Mouse (Mus musculus) MEL (cell line): Measurements from ENCODE around the gene Kmt2d.

ENCODE experiments used
- CHD2 ChIP-seq: IDR thresholded peaks from 2 replicates; pipeline ENCODE4 v1.6.1; 2011; ENCODE audit warnings: low read length, improper control_type of control experiment
- CTCF ChIP-seq, 3 experiments: IDR thresholded peaks in 2 of 3; conservative IDR thresholded peaks in 1 of 3; 2 replicates each; pipeline ENCODE4 v1.5.1; 2011 to 2012; ENCODE audit warnings: low read length in 3 of 3, low read depth in 2 of 3, mild to moderate bottlenecking in 2 of 3, improper control_type of control experiment in 1 of 3, inconsistent platforms in 1 of 3, mixed read lengths in 1 of 3, moderate library complexity in 1 of 3; ENCODE audit not compliant: control insufficient read depth in 1 of 3, insufficient read depth in 1 of 3, poor library complexity in 1 of 3, severe bottlenecking in 1 of 3
- NELFE ChIP-seq: IDR thresholded peaks from 2 replicates; pipeline ENCODE4 v1.6.1; 2011; ENCODE audit warnings: low read depth, low read length, improper control_type of control experiment
- ZKSCAN1 ChIP-seq: IDR thresholded peaks from 2 replicates; pipeline ENCODE4 v1.6.1; 2012; ENCODE audit warnings: low read depth, mild to moderate bottlenecking, inconsistent platforms, low read length, improper control_type of control experiment, moderate library complexity

DNA sequence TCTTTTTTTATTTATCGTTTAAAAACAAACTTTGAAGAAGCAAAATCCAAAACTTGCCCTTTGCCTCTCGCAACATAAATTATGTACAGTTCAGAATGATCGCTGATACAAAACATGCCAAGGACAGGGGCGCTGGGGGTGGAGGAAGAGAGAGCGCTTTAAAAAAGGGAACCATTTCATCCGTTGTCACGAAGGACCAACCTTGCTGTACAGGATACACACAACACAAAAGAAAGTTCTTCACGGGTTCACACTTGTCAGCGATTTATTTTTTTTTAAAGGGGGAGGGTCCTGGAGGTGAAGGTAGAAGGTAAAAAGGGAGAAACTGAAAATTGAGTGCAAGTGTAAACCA, 39.3 kb downstream of the Kmt2d start:
- no peak for TF ChIP-seq CTCF (IDR thresholded peaks at IDR 0.05 in 2 of 3, conservative IDR thresholded peaks at IDR 0.05 in 1 of 3; ENCODE audit: control insufficient read depth in 1 of 3, insufficient read depth in 1 of 3, low read depth in 2 of 3, low read length in 3 of 3, poor library complexity in 1 of 3, severe bottlenecking in 1 of 3)
- no peak for TF ChIP-seq CHD2
- TF ChIP-seq NELFE: no peak
- no peak for TF ChIP-seq ZKSCAN1
